In the genomic region with DNA sequence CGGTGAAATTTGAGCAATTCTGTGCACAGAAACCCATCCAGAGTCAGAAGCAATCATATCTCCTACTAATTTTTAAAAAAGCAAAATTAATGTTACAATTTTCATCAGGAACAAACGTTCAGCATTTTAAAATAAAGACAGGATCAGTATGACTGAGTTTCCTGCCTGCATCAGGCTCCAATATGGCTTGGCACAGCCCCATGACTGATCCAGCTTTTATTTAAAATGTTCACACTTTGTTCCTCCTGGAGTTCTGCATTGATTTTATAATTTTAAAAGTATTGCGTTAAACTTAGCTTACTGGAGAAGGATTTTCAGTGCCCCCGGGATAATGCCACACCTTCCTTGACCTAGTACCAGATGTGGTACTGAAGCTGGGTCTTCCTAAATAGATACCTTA, we compare ENCODE assay signal across 24 mouse cellular contexts.
A peak's percentile ranks its signal among the peaks of the same experiment; 100 is the strongest.
DNase-seq lines count a peak whose midpoint lies in the region; ATAC-seq and TF ChIP-seq lines count a peak whose summit lies in the region.
"Had no signal": no experiment of that assay in that cellular context is flagged by ENCODE, and none has a peak within 500 bp of the region (broad histone marks: within the 10 kb centered on the region; RNA-seq: fewer than 3 reads in every experiment).

No protein-coding gene starts in this region.

- H3K36me3 ChIP-seq in forebrain, postnatal 0 days (ENCODE audit: insufficient read depth), result no peaks in the 10 kb centered on the region
- H3K36me3 ChIP-seq in forebrain, embryonic 11.5 days (ENCODE audit: control insufficient read depth, insufficient read depth, low read length), result no peaks in the 10 kb centered on the region
- H3K36me3 ChIP-seq: forebrain, embryonic 10.5 days; heart, embryonic 12.5 days; heart, embryonic 15.5 days; hindbrain, embryonic 10.5 days; hindbrain, embryonic 13.5 days had no signal

- no peaks in the 10 kb centered on the region for H3K9me3 ChIP-seq in forebrain, postnatal 0 days (ENCODE audit: low read length)
- H3K9me3 ChIP-seq in forebrain, embryonic 11.5 days (ENCODE audit: control insufficient read depth, low read length), result no peaks in the 10 kb centered on the region
- H3K9me3 ChIP-seq: forebrain, embryonic 10.5 days; heart, embryonic 12.5 days; heart, embryonic 15.5 days; hindbrain, embryonic 10.5 days; hindbrain, embryonic 13.5 days had no signal

- ATAC-seq in forebrain, postnatal 0 days, result no peak
- no peak for ATAC-seq in forebrain, embryonic 11.5 days (replicated peaks; ENCODE audit: low FRiP score)
- no peak for ATAC-seq in megakaryocyte-erythroid progenitor cell, adult 5-6 weeks (replicated peaks; ENCODE audit: low FRiP score, low TSS enrichment, poor library complexity, severe bottlenecking)
- ATAC-seq: activated CD4-positive, CD25-positive, alpha-beta regulatory T cell, adult 4 months; forebrain, embryonic 14.5 days; hindbrain, embryonic 16.5 days had no signal

- DNase-seq in forebrain, postnatal 0 days, result peak; percentile 21
- no peak for DNase-seq in forebrain, embryonic 11.5 days (ENCODE audit: low spot score)
- peak; percentile 32 for DNase-seq in right cerebral cortex, postnatal 10 days (ENCODE audit: low spot score in 2 of 2)
- no peak for DNase-seq in right cerebral cortex, postnatal 4 days
- peak; percentile 40 to 54 for DNase-seq in layer of hippocampus, adult 2 months (ENCODE audit: low spot score in 2 of 2)
- peak; percentile 16 to 32 for DNase-seq in layer of hippocampus, postnatal 36 days
- DNase-seq in heart, postnatal 14 days, result no peak
- DNase-seq: adrenal gland, adult 8-10 months; adrenal gland, postnatal 25 days; cerebellum, adult 18-20 months; cerebellum, adult 9-10 months; cerebellum, postnatal 14 days; gastrocnemius, postnatal 25 days; heart, adult 18-20 months; heart, postnatal 10 days had no signal

- H3K9ac ChIP-seq in forebrain, postnatal 0 days, result no peak overlapping the region
- H3K9ac ChIP-seq in forebrain, embryonic 11.5 days (ENCODE audit: low read length), result no peak overlapping the region
- H3K9ac ChIP-seq: heart, embryonic 12.5 days; heart, embryonic 15.5 days; hindbrain, embryonic 13.5 days had no signal

- no peak for TF ChIP-seq CTCF in forebrain, postnatal 0 days (IDR thresholded peaks at IDR 0.05; ENCODE audit: low read depth)
- no peak for TF ChIP-seq CTCF in layer of hippocampus, adult 2 months (conservative IDR thresholded peaks at IDR 0.05)

- intact Hi-C loops in heart, postnatal 14 days (cut with DNase I), result no loop called here

- H3K27ac ChIP-seq in forebrain, postnatal 0 days (ENCODE audit: low read depth, low read length), result no peak overlapping the region
- no peak overlapping the region for H3K27ac ChIP-seq in forebrain, embryonic 11.5 days (ENCODE audit: low read depth, low read length)
- H3K27ac ChIP-seq in layer of hippocampus, adult 2 months, result peak overlapping the region; percentile 80
- H3K27ac ChIP-seq: forebrain, embryonic 10.5 days; heart, embryonic 15.5 days; hindbrain, embryonic 10.5 days; hindbrain, embryonic 13.5 days had no signal

- H3K27me3 ChIP-seq in forebrain, postnatal 0 days (ENCODE audit: insufficient read depth, low read length), result no peaks in the 10 kb centered on the region
- no peaks in the 10 kb centered on the region for H3K27me3 ChIP-seq in forebrain, embryonic 11.5 days (ENCODE audit: control insufficient read depth, insufficient read depth, low read length)
- H3K27me3 ChIP-seq: heart, embryonic 12.5 days; heart, embryonic 15.5 days; hindbrain, embryonic 13.5 days had no signal

- no peaks in the 10 kb centered on the region for H3K4me1 ChIP-seq in forebrain, postnatal 0 days (ENCODE audit: insufficient read depth)
- 0 out of 2 replicates have a peak, but pooled peaks cover 4% of the 10 kb centered on the region for H3K4me1 ChIP-seq in forebrain, embryonic 11.5 days (replicated peaks; ENCODE audit: control insufficient read depth, insufficient read depth, low read length)
- H3K4me1 ChIP-seq: heart, embryonic 12.5 days; heart, embryonic 15.5 days had no signal

- WGBS in forebrain, postnatal 0 days, result 73% methylated on average over 4 of the region's 4 CpGs
- 91% methylated on average over 4 of the region's 4 CpGs for WGBS in forebrain, embryonic 11.5 days

- no peak overlapping the region for H3K4me2 ChIP-seq in forebrain, postnatal 0 days (ENCODE audit: low read depth)
- no peak overlapping the region for H3K4me2 ChIP-seq in forebrain, embryonic 11.5 days (ENCODE audit: low read depth, low read length, severe bottlenecking)
- H3K4me2 ChIP-seq: heart, embryonic 12.5 days; heart, embryonic 15.5 days; hindbrain, embryonic 13.5 days had no signal

- H3K4me3 ChIP-seq in forebrain, postnatal 0 days (ENCODE audit: low read depth, low read length), result no peak overlapping the region
- no peak overlapping the region for H3K4me3 ChIP-seq in forebrain, embryonic 11.5 days (ENCODE audit: low read depth, low read length)
- no peak overlapping the region for H3K4me3 ChIP-seq in layer of hippocampus, adult 2 months
- H3K4me3 ChIP-seq: forebrain, embryonic 10.5 days; heart, embryonic 12.5 days; heart, embryonic 15.5 days; hindbrain, embryonic 10.5 days; hindbrain, embryonic 13.5 days had no signal

Comparison
In these comparisons a context has a peak if more than half of its experiments do, and no peak if none do; other contexts are left out.
1. DNase-seq: peak in forebrain, postnatal 0 days (single experiment), right cerebral cortex, postnatal 10 days (2 of 2), layer of hippocampus, adult 2 months (2 of 2) and layer of hippocampus, postnatal 36 days (2 of 2); none in forebrain, embryonic 11.5 days (single experiment), right cerebral cortex, postnatal 4 days (single experiment) and heart, postnatal 14 days (0 of 2).